Mouse (Mus musculus): ENCODE results near the gene Kcnh7.
A peak's percentile ranks its signal among the peaks of the same experiment; 100 is the strongest.
"Not testable (repeated sequence)": the region's sequence is repeated elsewhere in the genome, so short reads cannot be mapped to it uniquely, and the experiment has no call there.

The Kcnh7 gene

DNA sequence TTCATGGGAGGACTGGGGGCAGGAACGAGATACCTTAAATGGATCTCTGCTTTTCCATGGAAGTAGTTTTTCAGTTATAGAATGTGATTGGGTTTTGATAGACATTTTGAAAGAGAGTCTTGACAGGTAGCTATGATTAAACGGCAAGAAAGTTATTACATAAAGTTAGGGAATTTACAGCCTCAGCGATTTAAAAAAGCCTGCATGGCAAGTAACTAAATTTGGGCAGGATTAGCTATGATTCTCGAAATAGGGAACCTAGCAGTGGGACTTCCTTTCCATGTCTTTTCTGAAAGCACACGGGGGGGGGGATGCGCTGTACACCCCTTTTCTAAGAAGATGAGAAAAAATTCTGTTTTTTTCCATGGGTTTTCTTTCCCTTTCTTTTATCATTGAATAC is 466.8 kb downstream of the Kcnh7 start:
- DNase-seq (ENCODE audit: low spot score), result no peak

DNA sequence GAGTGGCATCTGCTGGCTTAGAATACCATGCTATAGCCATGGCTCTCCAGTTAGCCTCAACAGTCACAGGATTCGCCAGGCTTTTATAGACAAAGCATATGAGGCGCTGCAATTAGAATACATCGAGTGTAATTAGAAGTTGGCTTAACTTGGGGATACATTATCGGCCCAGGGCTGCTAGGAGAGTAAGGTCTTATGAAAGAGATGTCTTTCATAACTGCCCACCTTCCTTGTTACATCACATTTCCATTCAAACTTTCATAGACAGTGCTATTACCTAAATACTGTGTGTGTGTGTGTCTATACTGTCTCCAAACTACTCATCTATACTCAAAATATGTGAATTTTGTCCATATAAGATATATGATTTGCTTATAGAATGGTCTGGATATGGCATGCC is 468.8 kb downstream of the Kcnh7 start:
- no peak for DNase-seq (ENCODE audit: low spot score)

DNA sequence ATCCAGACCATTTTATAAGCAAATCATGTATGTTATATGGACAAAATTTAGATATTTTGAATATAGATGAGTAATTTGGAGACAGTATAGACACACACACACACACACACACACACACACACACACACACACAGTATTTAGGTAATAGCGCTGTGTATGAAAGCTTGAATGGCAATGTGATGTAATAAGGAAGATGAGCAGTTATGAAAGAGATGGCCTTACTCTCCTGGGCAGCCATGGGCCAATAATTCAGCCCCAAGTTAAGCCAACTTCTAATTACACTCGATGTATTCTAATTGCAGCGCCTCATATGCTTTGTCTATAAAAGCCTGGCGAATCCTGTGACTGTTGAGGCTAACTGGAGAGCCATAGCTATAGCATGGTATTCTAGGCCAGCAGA is 469.7 kb downstream of the Kcnh7 start:
- DNase-seq (ENCODE audit: low spot score), result not testable (repeated sequence)

DNA sequence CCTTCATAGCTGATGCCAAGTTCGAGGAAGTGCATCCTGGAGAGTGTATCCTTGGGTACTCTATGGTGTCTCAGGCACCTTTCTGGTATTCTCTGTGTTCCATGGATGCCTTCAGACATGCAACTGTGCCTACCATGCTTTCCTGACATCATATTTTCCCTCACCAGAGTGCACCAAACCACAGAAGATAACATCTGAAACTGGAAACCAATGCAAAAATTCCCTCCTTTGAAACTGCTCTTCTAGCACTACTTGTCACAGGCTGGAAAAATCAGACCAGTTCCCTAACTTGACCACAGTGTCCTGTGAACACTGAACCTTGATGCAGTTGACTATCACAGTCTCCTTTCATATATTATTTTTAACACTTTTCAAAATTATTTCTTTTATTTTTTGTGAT is 474.5 kb downstream of the Kcnh7 start:
- no peak for DNase-seq (ENCODE audit: low spot score)

DNA sequence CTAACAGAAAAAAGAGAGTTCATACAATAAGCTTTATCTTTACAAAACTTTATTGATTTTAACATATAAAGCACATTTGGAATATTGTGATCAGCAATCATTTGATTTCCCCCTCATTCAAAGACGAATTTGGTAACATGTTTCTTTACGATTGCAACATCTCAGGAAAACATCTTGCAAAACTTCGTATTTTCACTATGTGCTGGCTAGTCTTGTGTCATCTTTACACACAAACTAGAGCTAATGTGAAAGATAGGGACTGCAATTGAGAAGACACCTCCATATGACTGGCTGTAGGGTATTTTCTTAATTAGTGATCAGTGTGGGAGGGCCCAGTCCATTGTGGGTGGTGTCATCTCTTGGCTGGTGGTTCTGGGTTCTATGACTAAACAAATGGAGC is 477.8 kb downstream of the Kcnh7 start:
- no peak for DNase-seq (ENCODE audit: low spot score)

DNA sequence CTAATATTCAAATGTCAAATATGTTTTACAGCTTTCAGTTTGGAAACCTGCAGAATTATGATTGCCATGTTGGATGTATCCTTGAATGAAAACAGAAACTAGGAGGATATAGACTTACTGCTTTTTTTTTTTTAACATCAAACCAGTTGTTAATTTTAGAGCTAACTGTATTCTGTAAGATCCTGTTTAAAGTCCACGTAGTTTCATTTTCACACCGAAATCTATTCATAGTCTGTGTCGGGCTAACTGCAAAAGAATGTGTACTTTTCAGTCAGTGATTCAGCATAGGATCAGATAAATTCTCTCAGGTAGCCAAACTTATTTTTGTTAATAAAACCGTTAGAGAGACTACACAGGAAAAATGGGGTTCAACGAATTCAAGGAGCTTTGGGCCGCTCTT is 498.2 kb downstream of the Kcnh7 start:
- no peak for DNase-seq (ENCODE audit: low spot score)

DNA sequence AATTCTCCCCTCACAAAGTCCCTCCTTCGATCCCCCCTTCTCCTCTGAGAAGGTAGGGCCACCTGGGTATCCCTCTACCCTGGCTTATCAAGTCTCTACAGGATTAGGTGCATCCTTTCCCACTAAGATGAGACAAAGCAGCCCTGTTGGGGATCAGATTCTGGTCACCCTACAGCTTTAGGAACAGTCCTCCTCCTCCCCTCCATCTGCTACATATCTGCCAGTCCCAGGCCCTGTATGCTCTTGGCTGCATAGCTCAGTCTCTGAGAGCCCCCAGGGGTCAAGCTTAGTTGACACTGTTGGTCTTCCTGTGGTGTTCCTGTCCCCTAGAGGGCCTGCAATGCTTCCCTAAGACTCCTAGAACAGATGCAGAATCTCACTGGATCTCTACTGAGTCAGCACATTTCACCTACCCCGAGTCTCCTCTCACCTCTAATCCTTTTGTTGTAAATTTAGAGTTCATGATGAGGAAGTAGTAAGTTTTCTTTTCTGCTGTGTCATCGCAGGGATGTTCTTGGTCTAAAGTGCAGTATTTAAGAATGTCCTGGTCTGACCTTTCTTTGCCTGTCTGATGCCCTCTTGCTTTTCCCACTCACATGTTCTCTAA is 499.0 kb downstream of the Kcnh7 start:
- DNase-seq (ENCODE audit: low spot score), result no peak

DNA sequence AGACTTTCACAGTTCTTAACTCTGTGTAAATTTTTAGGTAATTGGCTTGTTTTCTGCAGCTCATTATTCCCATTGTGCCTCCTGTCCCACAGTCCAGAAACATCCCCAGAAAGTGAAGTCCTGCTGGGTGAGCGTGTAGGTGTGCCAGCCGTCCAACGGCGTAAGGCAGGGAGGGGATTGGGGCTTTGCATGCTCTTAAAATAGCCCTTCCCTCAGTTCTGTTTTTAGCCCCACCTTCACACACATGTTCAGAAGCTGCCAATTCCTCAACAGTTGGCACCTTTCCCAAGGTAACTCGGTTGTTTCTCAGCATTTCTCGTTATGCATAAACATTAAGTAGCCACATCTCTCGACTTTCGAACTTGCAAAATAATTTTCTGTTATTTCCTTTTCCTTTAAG is 502.4 kb downstream of the Kcnh7 start:
- DNase-seq (ENCODE audit: low spot score), result no peak

DNA sequence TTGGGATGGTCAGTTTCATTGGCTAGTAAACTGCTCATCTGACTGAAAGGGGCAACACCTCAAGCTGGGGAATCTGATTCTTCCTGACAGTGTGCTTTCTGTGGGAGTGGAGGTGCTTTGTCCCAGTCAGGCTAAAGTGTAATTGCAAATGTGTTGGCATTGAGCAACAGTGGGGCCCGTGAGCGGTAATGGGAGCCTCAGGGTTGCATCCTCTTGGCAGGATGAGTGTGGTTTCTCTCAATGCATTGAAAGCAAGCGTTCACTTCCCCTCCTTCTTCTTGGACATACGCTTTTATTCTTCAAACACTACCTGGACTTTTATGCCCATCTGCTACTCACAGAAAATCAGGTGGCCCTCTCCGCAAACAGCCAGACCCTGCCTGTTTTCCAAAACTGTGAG is 511.3 kb downstream of the Kcnh7 start:
- no peak for DNase-seq (ENCODE audit: low spot score)

DNA sequence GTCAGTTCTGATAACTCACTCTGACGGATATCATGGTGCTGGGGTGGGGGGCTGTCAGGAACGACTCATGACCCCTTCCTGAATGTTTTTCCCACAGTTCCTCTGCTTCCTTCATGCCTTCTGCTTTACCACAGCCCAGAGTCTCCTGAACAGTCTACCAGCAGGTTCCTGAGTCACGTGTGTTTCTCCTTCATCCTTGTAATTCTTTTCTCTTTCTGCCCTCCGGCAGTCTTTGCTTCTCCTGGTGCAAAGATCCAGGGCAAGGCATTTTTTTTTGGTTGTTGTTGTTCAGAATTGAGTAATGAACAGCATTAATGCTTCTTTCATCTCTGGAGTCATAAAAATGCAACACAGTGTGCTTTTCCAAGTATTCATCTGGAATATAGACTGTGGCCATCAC is 513.3 kb downstream of the Kcnh7 start:
- no peak for DNase-seq (ENCODE audit: low spot score)

DNA sequence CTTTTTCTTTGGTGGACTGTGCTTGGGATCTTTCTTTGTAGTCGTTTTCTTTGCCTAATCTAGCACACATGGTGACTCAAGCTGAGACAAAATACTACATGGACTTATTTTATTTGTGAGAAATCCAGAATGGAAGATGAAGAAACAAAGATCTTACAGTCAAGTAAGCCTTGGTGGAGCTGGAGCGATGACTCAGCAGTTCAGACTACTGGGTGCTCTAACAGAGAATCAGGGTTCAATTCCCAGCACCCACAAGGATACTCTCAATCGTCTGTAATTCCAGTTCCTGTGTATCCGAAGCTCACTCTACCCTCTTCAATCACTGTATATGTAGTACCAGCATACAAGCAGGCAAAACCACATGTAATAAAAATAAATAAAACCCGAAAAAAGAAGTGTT is 513.8 kb downstream of the Kcnh7 start:
- DNase-seq (ENCODE audit: low spot score), result no peak

DNA sequence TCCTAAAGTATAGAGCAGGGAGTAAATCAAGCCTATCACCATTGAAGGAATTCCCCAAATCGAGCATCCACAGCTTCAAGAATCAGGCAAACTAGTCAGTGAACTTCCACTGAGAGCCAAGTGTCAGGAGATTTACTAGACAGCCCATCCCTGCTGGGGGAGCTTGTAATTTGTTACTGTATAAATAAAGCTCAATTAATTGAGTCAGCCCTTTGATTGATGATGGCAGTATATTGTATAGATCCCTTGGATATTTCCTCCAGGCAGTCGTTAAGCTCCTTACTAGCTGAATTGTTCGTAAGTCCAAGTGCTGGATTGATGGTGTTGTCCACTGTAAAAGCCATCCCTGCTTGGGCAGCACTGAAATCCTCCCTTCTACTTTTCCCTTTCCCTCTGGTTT is 514.2 kb downstream of the Kcnh7 start:
- DNase-seq (ENCODE audit: low spot score), result no peak

DNA sequence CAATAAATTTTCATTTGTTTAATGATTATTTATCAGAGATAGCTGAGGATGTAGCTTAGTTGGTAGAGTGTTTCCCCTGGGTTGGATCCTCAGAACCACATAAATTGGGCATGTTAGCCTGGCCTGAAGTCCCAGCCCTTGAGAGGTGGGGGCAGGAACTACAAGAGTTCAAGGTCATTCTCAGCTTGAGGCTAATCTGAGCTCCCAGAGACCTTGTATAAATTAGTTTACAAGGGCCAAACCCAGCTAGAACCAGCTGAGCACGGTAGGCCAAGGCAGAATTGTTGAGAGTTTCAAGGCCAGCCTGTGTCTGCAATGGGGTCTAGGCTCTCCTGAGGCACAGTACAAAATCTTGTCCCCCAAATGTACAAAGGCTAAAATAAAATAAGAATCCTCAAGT is 518.6 kb downstream of the Kcnh7 start:
- no peak for DNase-seq (ENCODE audit: low spot score)

DNA sequence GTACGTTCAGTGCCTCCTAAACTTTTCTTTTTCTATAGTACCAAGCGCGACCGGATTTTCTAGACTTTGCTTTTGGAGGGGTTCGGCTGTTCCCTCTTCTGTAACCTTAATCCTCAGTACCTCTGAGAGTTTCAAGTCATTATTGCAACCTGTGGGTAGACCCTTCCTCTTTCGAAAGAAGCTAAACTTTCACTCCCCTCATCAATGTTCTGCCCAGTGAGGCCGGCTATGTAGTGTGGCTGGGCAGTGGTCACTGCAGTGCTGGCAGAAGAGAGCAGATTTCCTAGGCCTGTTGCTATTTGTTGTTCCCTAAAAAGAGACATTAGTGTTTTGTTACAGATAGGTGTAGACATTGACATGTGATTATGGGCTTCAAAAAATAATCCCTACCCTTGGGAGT is 519.2 kb downstream of the Kcnh7 start:
- no peak for DNase-seq (ENCODE audit: low spot score)

DNA sequence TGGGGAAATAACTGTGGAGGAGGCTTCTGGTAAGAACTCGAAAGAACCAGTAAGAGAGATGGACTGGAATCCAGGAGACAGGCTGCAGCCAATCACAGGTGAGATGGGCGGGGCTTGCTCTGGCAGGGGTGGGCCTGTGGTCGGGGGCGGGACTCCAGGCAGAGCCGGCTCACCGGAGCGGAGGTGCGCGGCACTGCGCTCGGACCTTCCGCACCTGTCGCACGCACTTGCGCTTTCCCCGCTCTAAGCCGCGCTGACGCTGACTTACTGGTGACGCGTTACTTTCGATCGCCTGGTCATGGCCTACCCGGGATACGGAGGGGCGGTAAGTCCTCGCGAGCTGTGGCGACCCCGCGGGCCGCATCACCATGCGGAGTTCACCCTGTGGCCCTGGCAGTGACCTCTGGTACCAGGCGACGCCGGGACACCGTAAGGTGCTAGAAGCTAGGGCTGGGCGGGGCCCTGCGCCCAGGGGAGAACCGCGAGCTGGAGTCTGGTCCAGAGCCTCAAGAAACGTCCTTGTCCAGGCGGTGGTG is 519.9 kb downstream of the Kcnh7 start, which contains the start of gene Gca:
Gene Gca, plus strand, starts transcription at position 151 of the 536 bp plus-strand sequence.
- DNase-seq (ENCODE audit: low spot score), result peak; percentile 93

DNA sequence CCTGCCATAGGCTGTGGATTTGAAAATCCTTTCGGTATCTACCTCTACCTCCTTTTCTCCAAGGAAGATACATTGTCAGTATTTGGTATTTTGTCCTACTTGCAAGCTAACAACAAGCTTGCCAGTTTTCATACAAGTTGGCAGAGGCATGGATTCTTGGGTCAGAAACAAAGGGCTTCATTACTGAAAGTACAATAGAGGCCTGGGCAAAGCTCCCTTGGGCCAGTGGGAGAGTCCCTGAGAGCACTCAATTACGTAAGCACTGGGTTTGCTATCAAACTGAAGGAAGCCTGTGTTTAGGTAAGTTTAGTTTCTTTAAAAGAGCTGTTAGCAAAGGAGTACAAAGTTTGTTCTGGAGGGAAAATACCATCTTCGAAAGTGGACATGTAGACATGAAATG is 521.5 kb downstream of the Kcnh7 start:
- peak; percentile 76 for DNase-seq (ENCODE audit: low spot score)

DNA sequence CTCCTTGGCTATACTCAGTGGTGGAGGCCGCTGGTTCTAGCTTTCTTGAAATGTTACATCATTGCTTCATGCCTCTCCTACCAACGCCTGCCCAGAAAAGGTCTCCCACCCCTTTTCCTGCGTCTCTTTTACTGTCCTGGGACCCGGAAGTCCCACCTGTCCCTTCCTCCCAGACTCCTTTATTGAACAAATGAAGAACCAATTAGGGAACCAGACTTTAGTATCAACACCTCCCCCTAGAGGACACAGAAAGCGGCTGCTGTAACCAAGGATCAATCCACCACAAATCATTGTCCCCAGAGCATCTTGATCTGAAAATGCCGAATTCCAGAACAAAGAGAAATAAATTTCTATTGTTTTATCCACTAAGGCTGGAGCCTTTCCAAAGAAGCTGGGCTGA is 523.5 kb downstream of the Kcnh7 start:
- DNase-seq (ENCODE audit: low spot score), result no peak

DNA sequence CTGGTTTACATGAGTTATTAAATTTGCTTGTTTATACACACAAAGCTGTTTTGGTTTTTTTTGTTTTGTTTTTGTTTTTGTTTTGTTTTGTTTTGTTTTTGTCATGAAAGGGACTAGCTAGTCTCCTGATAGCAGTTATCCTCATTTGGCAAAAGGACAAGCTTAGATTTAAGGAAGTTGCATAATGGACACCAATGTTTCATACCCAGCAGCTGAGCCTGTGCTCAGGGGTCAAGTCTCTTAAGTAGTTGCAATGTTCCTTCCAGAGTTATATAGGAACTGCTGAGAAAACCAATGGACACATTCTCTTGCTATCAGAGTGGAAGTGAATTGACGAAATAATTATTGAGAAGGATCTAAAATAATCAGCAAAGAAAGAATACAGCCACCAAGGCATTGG is 528.0 kb downstream of the Kcnh7 start:
- DNase-seq (ENCODE audit: low spot score), result no peak

DNA sequence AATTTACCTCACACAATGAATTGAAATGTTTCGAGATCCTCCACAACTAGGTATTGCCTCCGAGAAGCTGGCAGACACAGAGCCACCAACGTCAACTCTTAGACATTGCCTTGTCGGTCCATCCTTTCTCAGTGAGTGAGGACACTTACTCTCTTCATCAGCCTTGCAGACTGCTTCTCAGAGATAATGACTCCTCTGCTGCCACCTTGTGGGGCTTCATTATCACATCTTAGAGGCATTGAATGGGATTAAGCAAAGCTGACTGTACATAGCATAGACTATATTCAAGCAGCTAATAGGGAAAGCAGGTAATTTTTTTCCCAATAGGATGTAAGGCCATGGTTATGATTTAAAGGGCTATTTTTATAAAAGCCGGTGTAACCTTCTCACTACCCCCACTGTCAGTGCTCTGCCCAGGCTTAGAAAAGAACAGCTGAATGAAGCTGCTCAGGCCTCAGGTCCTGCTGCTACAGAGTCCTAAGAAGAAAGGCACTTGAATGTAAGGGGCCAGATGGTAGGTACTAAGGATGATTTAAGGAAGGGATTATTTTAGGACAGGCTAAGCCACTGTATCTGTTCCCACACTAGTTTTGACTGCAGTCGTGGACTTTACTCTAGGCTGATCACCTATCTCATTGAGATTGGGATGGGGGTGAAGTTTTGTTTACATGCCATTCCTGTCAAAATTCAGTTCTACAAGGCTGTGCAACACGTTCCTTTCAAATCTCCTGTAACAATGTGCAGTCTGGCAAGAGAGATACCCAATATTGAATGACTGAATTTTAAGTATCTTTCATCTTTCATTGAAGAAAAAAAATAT is 529.4 kb downstream of the Kcnh7 start:
- DNase-seq (ENCODE audit: low spot score), result peak; percentile 24

DNA sequence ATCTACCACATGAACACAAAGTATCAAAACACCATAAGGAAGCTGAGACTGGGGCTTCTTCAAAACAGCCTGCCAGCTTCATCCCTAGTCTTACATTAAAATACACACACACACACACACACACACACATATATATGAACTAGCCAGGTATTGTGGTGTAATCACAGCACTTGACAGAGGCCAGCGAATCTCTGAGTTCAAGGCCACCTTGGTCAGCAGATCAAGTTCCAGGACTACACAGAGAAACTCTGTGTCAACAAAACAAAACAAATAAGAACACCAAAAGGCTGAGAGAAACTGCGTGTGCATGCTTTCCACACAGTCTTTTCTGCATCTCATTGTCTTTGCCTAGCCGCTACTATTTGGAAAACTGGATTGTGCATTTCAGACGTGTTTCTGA is 531.6 kb downstream of the Kcnh7 start:
- DNase-seq (ENCODE audit: low spot score), result no peak

DNA sequence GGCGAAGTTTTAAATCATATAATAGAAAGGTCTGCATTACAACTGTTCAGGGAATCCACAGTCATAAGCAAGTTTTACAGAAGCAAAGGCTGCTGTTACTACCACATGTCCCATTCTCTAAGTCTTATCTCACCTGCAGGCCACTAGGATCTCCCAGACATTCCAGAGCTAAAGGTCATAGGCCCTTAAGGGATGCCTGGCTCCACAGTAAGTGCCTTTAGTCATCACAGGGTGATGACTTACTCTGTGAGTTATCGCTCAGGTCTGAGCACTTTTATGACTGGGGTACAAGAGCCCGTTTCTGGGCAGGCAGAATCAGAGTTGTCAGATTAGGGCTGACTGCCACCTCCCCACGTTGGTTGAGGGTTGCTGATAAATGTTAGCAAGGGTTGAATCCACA is 532.2 kb downstream of the Kcnh7 start:
- DNase-seq (ENCODE audit: low spot score), result no peak

DNA sequence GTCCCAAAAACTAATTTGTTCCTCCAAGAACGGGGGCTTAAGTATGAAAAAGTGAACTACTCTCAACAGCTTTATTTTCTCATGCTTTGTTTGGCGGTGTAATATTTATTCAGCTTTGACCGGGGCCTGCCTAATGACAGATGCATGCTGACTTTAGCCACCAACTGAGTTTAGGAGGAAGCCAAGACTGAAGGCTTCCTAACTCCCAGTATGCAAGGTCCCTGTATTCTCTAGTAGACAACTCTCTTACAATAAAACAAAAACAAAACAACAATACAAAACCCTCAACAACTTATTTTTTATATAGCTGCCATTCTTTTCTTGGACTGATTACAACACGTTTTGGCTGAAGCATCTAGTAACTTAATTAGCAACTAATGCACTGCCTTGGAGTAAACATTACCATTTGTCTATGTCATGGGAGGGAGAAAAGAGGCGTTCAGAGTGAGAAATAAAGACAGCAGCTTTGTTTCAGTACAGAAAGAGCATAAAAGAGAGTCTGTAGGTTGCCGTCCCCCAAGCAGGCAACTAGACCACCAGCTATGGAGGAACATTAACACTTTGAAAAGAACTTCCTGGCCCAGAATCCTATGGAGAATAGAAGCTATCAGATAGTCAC is 537.3 kb downstream of the Kcnh7 start:
- DNase-seq (ENCODE audit: low spot score), result no peak

DNA sequence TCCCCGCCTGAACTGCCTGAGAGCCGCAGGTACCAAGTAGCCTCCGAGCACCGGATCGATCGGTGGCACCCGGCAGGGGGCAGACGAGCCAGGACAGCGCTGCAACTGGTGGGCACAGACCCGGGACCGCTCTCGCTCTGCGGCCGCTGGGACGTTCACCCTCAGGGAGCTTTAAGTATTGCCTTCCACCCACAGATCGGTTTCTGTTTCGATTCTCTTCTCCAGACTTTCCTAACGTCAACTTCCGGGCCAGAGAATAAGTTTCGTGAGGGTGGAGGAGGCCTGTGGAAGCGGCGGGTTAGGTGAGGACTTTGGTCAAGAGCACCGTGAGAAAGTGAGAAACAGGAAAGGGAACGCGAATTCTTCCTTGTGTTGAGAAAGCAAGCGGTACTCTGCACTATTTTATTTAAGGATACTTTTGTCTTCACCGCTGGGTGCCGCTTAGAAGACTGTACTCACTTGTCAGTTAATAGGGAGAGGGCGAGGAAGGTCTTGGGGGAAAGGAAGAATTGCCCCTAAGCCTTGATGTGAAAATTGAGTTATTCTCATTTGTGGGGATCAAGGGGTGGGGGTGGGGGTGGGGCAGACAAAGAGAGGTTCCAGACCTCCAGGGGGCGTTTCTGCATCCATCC is 538.0 kb downstream of the Kcnh7 start, which contains the start of gene Ifih1:
Gene Ifih1, minus strand, starts transcription at position 242 of the 632 bp plus-strand sequence.
- DNase-seq (ENCODE audit: low spot score), result peak; percentile 58
